Mouse (Mus musculus) yolk sac, embryonic 10.5 days (tissue): ENCODE data around the gene Olfr1357.

Experiments used
- DNase-seq: peaks from one replicate; pipeline ENCODE4 v3.0.0-alpha.2; 2017; ENCODE audit warnings: low spot score

Gene Olfr1357

DNA sequence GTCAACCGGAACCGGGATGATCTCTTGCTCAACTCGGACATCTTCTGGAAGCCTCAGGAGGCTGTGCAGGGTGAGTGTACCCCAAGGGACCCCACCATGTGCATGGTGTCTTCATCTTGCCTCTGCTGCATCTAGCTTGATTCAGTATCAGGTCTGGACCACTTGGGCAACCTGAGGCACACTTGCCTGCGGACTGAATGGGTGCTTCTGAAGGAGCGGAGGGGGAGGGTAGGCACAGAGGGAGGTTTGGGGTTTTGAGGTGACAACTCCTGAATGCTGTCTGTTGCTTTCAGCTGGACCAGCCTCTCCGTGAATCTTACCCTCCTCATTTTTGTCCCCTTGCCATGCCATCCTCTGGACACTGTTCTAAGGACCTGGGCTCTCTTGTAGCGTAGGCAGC, 36.8 kb downstream of the Olfr1357 start:
- DNase-seq: no peak

DNA sequence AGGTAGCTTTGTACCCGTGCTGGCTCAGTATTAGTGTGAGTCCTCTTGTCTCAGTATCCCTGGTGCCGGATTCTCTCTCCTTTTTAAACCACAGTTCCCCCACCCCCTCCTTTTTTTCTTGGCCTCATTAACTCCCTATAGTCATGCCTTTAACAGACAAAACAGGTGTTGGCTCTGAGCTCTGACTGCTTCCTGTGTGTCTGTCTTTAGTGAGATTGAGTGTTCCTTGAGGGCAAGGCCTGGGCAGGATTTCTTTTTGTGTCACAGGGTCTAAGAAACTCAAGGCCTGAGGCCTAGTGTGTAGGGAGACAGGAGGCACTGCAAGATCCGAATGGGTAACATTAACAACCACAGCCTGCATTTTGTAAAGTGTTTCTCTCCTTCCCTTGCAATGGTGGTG, 39.7 kb downstream of the Olfr1357 start:
- DNase-seq: no peak

DNA sequence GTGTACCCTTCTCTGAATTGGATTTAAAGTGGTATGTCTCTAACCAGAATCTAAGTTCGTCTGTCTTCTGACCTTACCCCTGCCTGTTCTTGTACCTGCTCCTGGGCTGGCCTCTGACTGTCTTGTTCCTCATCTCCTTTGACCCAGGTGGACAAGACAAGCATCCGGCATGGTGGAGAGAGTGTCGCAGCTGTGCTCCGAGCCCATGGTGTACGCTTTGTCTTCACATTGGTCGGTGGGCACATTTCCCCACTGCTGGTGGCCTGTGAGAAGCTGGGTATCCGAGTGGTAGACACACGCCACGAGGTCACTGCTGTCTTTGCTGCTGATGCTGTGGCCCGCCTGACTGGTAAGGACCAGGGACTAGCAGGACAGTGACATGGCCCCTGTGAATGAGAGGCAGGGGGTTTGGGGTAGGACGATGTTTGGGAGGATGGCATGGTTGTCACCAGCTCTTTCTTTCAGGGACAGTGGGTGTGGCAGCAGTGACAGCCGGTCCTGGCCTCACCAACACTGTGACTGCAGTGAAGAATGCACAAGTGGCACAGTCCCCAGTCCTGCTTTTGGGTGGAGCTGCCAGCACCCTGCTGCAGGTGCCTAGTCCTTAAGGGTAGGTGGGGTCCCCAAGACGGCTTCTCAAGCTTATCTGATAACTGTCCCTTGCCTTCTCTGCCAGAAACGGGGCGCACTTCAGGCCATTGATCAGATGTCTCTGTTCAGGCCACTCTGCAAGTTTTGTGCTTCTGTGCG, 41.3 kb downstream of the Olfr1357 start:
- DNase-seq: no peak

DNA sequence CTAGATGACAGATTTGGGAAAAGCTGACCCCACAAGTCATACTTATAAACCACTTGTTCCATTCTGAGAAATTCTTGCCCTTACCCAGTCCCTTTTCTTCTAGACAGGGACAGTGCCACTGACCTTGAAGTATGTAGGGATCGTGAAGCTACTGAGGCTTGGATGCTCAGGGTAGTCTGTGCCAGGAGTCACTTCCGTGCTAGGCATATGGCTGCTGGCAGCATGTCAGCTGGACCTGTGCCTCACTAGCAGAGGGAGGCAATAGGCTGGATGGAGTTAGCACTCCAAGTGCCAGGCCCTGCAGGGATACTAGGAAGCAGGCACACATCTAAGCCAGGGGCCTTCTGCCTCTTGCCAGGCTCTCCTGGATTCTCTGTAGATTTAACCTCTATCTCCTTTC, 42.2 kb downstream of the Olfr1357 start:
- DNase-seq: no peak

DNA sequence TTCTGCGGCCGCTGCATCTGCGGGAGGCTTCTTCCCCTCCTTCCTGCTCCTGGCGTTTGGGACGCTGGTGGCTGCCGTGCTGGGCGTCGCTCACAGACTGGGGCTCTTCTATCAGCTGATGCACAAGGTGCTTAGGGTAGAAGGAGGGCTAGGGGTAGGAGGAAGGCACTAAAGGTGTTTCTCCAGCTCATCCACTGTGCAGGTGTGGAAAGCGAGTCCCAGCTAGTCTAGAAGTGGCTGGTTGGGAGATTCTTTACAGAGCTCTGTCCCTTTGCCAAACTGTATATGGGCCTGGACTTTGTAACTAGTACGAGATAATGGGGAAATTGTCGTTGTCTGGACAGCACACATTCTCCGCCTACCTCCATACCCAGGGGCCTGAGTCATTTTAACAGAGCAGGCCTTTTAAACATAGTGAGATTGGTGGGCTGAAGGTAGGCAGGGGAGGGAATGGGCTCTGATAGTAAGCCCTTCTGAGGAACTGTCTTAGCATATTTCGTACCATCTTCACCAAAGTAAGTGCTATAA, 42.7 kb downstream of the Olfr1357 start:
- DNase-seq: no peak

DNA sequence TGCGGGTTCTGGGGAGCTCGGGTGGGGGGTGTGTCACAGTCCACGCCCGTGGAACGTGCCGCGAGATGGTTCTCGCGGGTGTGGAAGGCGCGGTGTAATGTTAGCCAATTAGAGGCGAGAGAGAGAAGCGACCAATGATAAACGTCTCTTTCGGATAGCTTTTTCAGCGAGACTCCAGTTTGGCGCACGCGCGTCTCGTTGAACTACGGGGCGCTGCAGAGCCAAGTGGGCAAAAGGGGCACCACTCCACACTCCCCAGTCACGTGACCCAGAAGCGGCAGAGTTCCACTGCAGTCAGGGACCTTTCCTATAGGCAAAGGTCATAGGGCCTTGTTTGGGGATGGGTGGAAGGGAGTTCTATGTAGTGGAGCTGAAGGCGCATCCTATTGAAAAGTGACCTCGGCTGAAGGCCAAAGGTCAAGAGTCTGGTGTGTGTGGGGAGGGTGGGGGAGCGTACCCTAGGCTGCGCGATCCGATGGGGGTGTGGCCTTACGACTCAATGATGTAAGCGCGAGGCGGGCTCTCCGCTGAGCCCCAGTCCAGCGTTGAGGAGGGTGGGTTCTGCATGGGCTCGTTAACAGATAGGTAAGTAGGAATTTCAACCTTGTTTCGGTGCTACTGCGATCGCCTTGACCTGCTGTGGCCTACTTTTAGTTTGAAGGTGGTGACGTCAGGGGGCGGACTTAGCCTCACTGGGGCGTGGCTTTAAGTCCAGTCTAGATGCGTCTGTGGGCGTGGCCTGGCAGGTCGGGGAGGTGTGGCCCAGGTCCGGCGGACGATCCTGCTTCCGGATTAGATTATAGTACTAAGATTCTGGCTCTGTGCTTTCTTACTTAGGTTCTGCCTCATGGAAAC, 43.4 kb downstream of the Olfr1357 start, which contains the start of gene Ilvbl:
Ilvbl (plus strand) TSS at position 97 of the 855 bp plus-strand sequence.
- peak; percentile 95 for DNase-seq

DNA sequence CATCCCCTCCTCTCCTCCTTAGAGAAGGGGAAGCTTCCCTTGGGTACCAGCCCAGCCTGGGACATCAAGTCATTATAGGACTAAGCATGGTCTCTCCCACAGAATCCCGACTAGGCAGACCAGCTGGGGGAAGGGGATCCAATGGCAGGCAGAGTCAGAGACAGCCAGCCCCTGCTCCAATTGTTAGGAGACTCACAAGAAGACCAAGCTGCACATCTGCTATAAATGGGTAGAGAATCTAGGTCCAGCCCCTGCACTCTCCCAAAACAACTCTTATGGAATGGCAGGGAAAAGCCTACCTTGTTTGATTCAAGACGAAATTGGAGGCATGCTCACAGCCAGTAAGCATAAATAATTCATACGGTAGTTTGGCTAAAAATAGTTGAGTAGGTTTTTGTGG, 44.6 kb downstream of the Olfr1357 start:
- DNase-seq: no peak

DNA sequence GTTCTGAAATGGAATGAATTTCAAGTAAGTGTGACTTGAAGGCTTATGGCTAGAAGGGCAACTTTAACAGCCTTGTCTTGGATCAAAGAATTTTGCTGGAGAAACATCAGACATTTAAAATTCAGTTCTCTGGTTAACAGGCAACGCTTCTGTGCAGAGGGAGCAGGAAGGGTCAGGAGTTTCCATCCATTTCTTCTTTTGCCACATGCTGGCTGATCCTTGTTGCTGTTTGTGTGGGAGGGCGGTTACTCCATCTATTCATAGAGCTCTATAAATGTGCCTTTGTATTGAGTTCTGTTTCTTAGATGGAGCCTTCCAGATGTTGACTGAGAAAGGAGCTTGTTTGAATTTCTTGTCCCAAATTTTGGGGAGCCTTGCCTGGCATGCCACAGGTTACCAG, 47.0 kb downstream of the Olfr1357 start:
- DNase-seq: no peak

DNA sequence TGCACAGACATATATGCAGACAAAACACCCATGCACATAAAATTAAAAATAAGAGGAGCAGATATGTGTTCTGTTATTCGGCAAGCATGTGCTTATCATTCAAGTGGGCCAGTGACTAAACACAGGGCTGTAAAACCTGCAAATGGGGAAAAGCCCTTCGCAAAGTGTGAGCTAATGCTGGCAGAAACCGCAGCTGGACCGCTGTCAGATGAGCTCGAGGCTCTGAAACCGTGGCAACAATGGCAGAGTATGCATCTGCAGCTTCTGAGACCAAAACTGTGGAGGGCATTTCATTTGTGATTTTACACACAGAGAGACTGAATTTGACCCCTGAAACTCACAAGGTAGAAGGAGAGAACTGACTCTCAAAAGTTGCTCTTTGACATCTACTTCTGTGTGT, 47.5 kb downstream of the Olfr1357 start:
- no peak for DNase-seq

DNA sequence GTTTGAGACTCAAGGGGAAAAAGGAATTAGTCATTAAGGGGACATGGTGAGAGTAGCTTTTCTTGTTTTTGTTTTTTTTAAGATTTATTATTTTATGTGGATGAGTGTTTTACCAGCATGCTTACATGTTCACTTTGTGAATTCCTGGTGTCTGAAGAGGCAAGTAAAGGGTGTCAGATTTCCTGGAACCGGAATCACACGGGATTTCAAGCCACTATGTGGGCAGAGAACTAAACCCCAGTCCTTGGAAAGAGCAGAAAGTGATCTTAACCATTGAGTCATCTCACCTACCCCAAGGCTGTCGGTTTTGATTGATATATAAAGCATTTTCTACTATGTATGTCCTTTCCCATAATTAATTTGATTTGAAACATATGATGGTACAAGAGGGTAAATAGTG, 48.2 kb downstream of the Olfr1357 start:
- no peak for DNase-seq

DNA sequence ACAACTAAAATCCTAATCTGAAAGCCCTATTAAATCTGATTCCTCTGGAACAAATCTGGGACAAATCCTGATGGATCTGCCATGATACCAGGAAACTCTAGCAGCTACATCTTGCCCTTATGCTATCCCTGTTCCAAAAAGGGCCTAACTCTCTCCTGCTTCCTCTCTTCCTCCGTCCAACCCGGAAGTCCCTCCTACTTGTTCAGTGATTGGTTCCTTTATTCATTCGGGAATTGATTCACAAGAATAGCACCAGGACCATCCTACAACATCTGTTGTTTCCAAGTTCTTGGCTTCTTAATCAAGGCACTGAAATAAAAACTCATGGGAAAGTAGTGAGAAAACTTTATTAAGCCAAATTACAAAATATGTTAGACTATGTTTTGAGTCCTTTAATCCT, 48.7 kb downstream of the Olfr1357 start:
- no peak for DNase-seq

DNA sequence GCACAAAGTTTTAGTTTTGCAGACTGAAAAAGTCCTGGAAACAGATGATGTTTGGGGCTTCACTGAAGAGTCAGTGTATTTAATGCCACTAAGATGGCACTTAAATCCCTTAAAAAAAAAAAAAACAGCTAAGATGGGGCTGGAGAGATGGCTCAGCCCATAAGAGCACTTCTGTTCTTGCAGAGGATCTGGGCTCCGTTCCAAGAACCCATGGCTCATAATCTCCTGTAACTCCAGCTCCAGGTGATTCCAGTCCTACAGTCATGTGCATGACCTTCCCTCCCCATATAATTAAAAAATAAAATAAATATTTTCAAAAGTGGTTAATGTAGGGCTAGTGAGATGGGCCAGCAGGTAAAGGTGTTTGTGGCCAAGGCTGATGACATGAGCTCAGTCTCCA, 52.8 kb downstream of the Olfr1357 start:
- DNase-seq: no peak
